Mouse (Mus musculus): ENCODE results near the gene Ptges.

GRCm38 (mm10) chr2:30920216-30920615 is 9.4 kb downstream of the Ptges start:
- TF ChIP-seq CTCF (IDR thresholded peaks at IDR 0.05; ENCODE audit: borderline replicate concordance, control insufficient read depth, extremely low read depth, insufficient read depth, low read length, poor library complexity) (no peak), POLR2A (IDR thresholded peaks at IDR 0.05; ENCODE audit: control insufficient read depth, extremely low read depth, insufficient read depth, low read length, poor library complexity) (no peak)

Data from thymus, adult 2 months (tissue).